In the genomic region with DNA sequence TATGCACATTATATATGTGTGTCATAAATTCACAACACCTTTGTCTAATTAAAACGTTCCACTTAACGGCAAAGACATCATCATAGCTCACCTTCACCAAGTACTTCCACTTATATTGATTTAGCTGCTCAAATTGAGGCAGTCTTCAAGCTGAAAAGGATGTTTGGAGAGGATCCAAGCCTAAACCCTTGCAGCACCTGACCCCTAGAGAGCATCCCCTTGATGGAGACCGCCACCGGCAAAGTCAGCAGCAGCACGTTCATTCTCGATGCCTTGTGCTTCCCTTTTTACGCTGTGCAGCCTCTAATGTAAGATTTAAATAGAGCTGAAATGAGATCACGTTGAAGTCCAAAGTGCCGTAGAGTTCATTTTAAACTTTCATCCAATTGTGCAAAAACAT, we compare ENCODE assay signal across 20 mouse cellular contexts. TPM values are rescaled to one million over a fixed set of nuclear protein-coding genes. Genes with fewer than 3 reads are reported as not detected.
DNase-seq lines count a peak whose midpoint lies in the region; ATAC-seq lines count a peak whose summit lies in the region.
"Had no signal": no experiment of that assay in that cellular context is flagged by ENCODE, and none has a peak within 500 bp of the region (broad histone marks: within the 10 kb centered on the region; RNA-seq: fewer than 3 reads in every experiment).

No protein-coding gene starts in this region.

- 56% methylated on average over 9 of the region's 9 CpGs for WGBS in hindbrain, embryonic 15.5 days
- 88% methylated on average over 9 of the region's 9 CpGs for WGBS in hindbrain, embryonic 10.5 days
- WGBS in midbrain, embryonic 11.5 days, result 85% methylated on average over 9 of the region's 9 CpGs
- WGBS in midbrain, embryonic 13.5 days, result 65% methylated on average over 9 of the region's 9 CpGs
- 57% methylated on average over 9 of the region's 9 CpGs for WGBS in midbrain, embryonic 15.5 days

- 0 out of 2 replicates have a peak overlapping the region, but pooled peaks have one; percentile 21 for H3K4me2 ChIP-seq in hindbrain, embryonic 15.5 days
- H3K4me2 ChIP-seq in midbrain, embryonic 11.5 days, result no peak overlapping the region
- H3K4me2 ChIP-seq in midbrain, embryonic 13.5 days (replicated peaks), result no peak overlapping the region
- H3K4me2 ChIP-seq in midbrain, embryonic 15.5 days, result 0 out of 2 replicates have a peak overlapping the region, but pooled peaks have one; percentile 13
- H3K4me2 ChIP-seq: forebrain, embryonic 13.5 days; hindbrain, embryonic 14.5 days had no signal

- no peaks in the 10 kb centered on the region for H3K9me3 ChIP-seq in hindbrain, embryonic 15.5 days
- H3K9me3 ChIP-seq in hindbrain, embryonic 10.5 days, result no peaks in the 10 kb centered on the region
- H3K9me3 ChIP-seq in midbrain, embryonic 11.5 days (ENCODE audit: control insufficient read depth, low read length), result no peaks in the 10 kb centered on the region
- H3K9me3 ChIP-seq in midbrain, embryonic 13.5 days, result no peaks in the 10 kb centered on the region
- H3K9me3 ChIP-seq in midbrain, embryonic 15.5 days, result no peaks in the 10 kb centered on the region
- H3K9me3 ChIP-seq: embryonic facial prominence, embryonic 10.5 days; forebrain, embryonic 13.5 days had no signal

- no peak overlapping the region for H3K9ac ChIP-seq in hindbrain, embryonic 15.5 days
- H3K9ac ChIP-seq in midbrain, embryonic 11.5 days (ENCODE audit: low read length), result no peak overlapping the region
- no peak overlapping the region for H3K9ac ChIP-seq in midbrain, embryonic 13.5 days (replicated peaks)
- no peak overlapping the region for H3K9ac ChIP-seq in midbrain, embryonic 15.5 days
- H3K9ac ChIP-seq: forebrain, embryonic 13.5 days; forebrain, postnatal 0 days; hindbrain, embryonic 14.5 days had no signal

- intact Hi-C loops in left cerebral cortex, postnatal 36 days (cut with DNase I), result no loop called here

- peaks cover 3% of the 10 kb centered on the region; the same call in 1 of the 2 replicates for H3K4me1 ChIP-seq in hindbrain, embryonic 15.5 days (replicated peaks)
- no peaks in the 10 kb centered on the region for H3K4me1 ChIP-seq in hindbrain, embryonic 10.5 days (replicated peaks)
- no peaks in the 10 kb centered on the region for H3K4me1 ChIP-seq in midbrain, embryonic 11.5 days (ENCODE audit: control insufficient read depth, insufficient read depth, low read length)
- H3K4me1 ChIP-seq in midbrain, embryonic 13.5 days (replicated peaks), result peaks cover 4% of the 10 kb centered on the region; the same call in 1 of the 2 replicates
- H3K4me1 ChIP-seq in midbrain, embryonic 15.5 days, result peaks cover 8% of the 10 kb centered on the region
- H3K4me1 ChIP-seq: embryonic facial prominence, embryonic 10.5 days had no signal

- no peak for DNase-seq in hindbrain, embryonic 10.5 days (ENCODE audit: low spot score)
- peak; percentile 59 for DNase-seq in midbrain, embryonic 11.5 days (ENCODE audit: low spot score, missing footprints)
- no peak for DNase-seq in adipocyte (ENCODE audit: low spot score)
- DNase-seq in left cerebral cortex, postnatal 36 days (ENCODE audit: low spot score in 2 of 2), result no peak
- DNase-seq: adrenal gland, postnatal 25 days; cerebellum, adult 2 months; cerebellum, postnatal 10 days; forebrain, postnatal 0 days; gastrocnemius, postnatal 36 days; heart, adult 11 months; heart, postnatal 10 days; heart, postnatal 4 days had no signal

- no peaks in the 10 kb centered on the region for H3K36me3 ChIP-seq in hindbrain, embryonic 15.5 days
- H3K36me3 ChIP-seq in hindbrain, embryonic 10.5 days, result no peaks in the 10 kb centered on the region
- no peaks in the 10 kb centered on the region for H3K36me3 ChIP-seq in midbrain, embryonic 11.5 days (ENCODE audit: control insufficient read depth, insufficient read depth, low read length)
- no peaks in the 10 kb centered on the region for H3K36me3 ChIP-seq in midbrain, embryonic 13.5 days
- no peaks in the 10 kb centered on the region for H3K36me3 ChIP-seq in midbrain, embryonic 15.5 days (replicated peaks)
- H3K36me3 ChIP-seq: embryonic facial prominence, embryonic 10.5 days had no signal

- ATAC-seq in hindbrain, embryonic 15.5 days (ENCODE audit: low FRiP score, low read depth), result no peak
- no peak for ATAC-seq in midbrain, embryonic 11.5 days (ENCODE audit: low FRiP score)
- ATAC-seq in midbrain, embryonic 13.5 days, result no peak
- peak; percentile 54; the same call in 1 of the 2 replicates for ATAC-seq in midbrain, embryonic 15.5 days (replicated peaks)
- ATAC-seq: forebrain, embryonic 13.5 days; forebrain, postnatal 0 days had no signal

- no peaks in the 10 kb centered on the region for H3K27me3 ChIP-seq in hindbrain, embryonic 15.5 days
- no peaks in the 10 kb centered on the region for H3K27me3 ChIP-seq in hindbrain, embryonic 10.5 days (ENCODE audit: insufficient read depth, poor library complexity, severe bottlenecking)
- H3K27me3 ChIP-seq in midbrain, embryonic 11.5 days (ENCODE audit: control insufficient read depth, insufficient read depth, low read length), result no peaks in the 10 kb centered on the region
- H3K27me3 ChIP-seq in midbrain, embryonic 13.5 days, result no peaks in the 10 kb centered on the region
- no peaks in the 10 kb centered on the region for H3K27me3 ChIP-seq in midbrain, embryonic 15.5 days (replicated peaks)
- H3K27me3 ChIP-seq: forebrain, embryonic 13.5 days had no signal

- no peak overlapping the region for H3K27ac ChIP-seq in hindbrain, embryonic 15.5 days (replicated peaks)
- H3K27ac ChIP-seq in hindbrain, embryonic 10.5 days, result no peak overlapping the region
- no peak overlapping the region for H3K27ac ChIP-seq in midbrain, embryonic 11.5 days (ENCODE audit: low read depth, low read length)
- no peak overlapping the region for H3K27ac ChIP-seq in midbrain, embryonic 13.5 days
- 0 out of 2 replicates have a peak overlapping the region, but pooled peaks have one; percentile 20 for H3K27ac ChIP-seq in midbrain, embryonic 15.5 days
- H3K27ac ChIP-seq: embryonic facial prominence, embryonic 10.5 days; forebrain, embryonic 13.5 days; hindbrain, embryonic 14.5 days had no signal

- H3K4me3 ChIP-seq in hindbrain, embryonic 15.5 days, result no peak overlapping the region
- H3K4me3 ChIP-seq in hindbrain, embryonic 10.5 days, result no peak overlapping the region
- H3K4me3 ChIP-seq in midbrain, embryonic 11.5 days (ENCODE audit: low read depth, low read length), result no peak overlapping the region
- H3K4me3 ChIP-seq in midbrain, embryonic 13.5 days (replicated peaks), result no peak overlapping the region
- H3K4me3 ChIP-seq in midbrain, embryonic 15.5 days, result no peak overlapping the region
- H3K4me3 ChIP-seq: embryonic facial prominence, embryonic 10.5 days; forebrain, embryonic 13.5 days had no signal

RNA-seq across cellular contexts. Expression of a gene that starts 20.7 kb away (rescaled TPM):
- polyA plus RNA-seq in hindbrain, embryonic 15.5 days (2015; fragmentation: Nextera tagmentation; extraction: Ambion mirVana), result 57.6 and 63.8 TPM in 2 replicates
- polyA plus RNA-seq in hindbrain, embryonic 10.5 days (2016; fragmentation: Nextera tagmentation; extraction: Ambion mirVana), result 1.0 and 4.8 TPM in 2 replicates
- 2.0 and 3.0 TPM in 2 replicates for polyA plus RNA-seq in midbrain, embryonic 11.5 days (2014; fragmentation: Nextera tagmentation; extraction: Ambion mirVana)
- 21.8 and 29.1 TPM in 2 replicates for polyA plus RNA-seq in midbrain, embryonic 13.5 days (2015; fragmentation: Nextera tagmentation; extraction: Ambion mirVana)
- 60.6 and 70.7 TPM in 2 replicates for polyA plus RNA-seq in midbrain, embryonic 15.5 days (2015; fragmentation: Nextera tagmentation; extraction: Ambion mirVana)
- 100 to 1,000 TPM; 244 to 254 TPM for total RNA-seq in left cerebral cortex, postnatal 36 days (2021)
- total RNA-seq: MEL had no signal
- polyA plus RNA-seq: C2C12 had no signal

Comparison
In these comparisons a context has a peak if more than half of its experiments do, and no peak if none do; other contexts are left out.
1. H3K4me2 ChIP-seq: peak in hindbrain, embryonic 15.5 days (single experiment) and midbrain, embryonic 15.5 days (single experiment); none in midbrain, embryonic 11.5 days (single experiment) and midbrain, embryonic 13.5 days (single experiment).